Mouse (Mus musculus) lung, embryonic 16.5 days (tissue): ENCODE data around the gene Bcl2l12. TPM values are rescaled to one million over a fixed set of nuclear protein-coding genes. Genes with fewer than 3 reads are reported as not detected.

Experiments
- ATAC-seq: fragments of 200-750 bp; cut with Nextera tagmentation; 2 replicates; pipeline ENCODE4 v1.8.0; 2017; ENCODE audit warnings: low read depth, mild to moderate bottlenecking, moderate library complexity
- H3K27ac ChIP-seq: fragments of 300-500 bp; sonication (generic); 2 replicates; pipeline ENCODE4 v1.5.1; 2014; ENCODE audit warnings: mild to moderate bottlenecking, control low read depth, low read length
- H3K27me3 ChIP-seq: fragments of 300-500 bp; sonication (generic); 2 replicates; pipeline ENCODE4 v1.6.1; 2014; ENCODE audit warnings: low read depth, low read length, mixed read lengths; ENCODE audit not compliant: control insufficient read depth, insufficient read depth
- H3K36me3 ChIP-seq: fragments of 300-500 bp; sonication (generic); 2 replicates; pipeline ENCODE4 v1.6.1; 2014; ENCODE audit warnings: low read length; ENCODE audit not compliant: control insufficient read depth, insufficient read depth
- H3K4me1 ChIP-seq: fragments of 300-500 bp; sonication (generic); replicated peaks from 2 replicates; pipeline ENCODE4 v1.6.1; 2014; ENCODE audit warnings: low read length, mixed read lengths; ENCODE audit not compliant: control insufficient read depth, insufficient read depth
- H3K4me2 ChIP-seq: fragments of 300-500 bp; sonication (generic); 2 replicates; pipeline ENCODE4 v1.6.1; 2014; ENCODE audit warnings: low read depth, low read length, control low read depth
- H3K4me3 ChIP-seq: fragments of 300-500 bp; sonication (generic); 2 replicates; pipeline ENCODE4 v1.5.1; 2014; ENCODE audit warnings: mild to moderate bottlenecking, low read length, control low read depth
- H3K9ac ChIP-seq: fragments of 300-500 bp; sonication (generic); 2 replicates; pipeline ENCODE4 v1.6.1; 2014; ENCODE audit warnings: low read length, control low read depth
- H3K9me3 ChIP-seq: fragments of 300-500 bp; sonication (generic); 2 replicates; pipeline ENCODE4 v1.6.1; 2016; ENCODE audit warnings: low read length; ENCODE audit not compliant: control insufficient read depth
- WGBS: fragments of 180-500 bp; shearing (Covaris S2); extraction: QIAGEN DNeasy Blood & Tissue Kit; methylation state at CpG from one replicate; pipeline ENCODE4 v1.1.7; 2014; 5-methylcytosine and 5-hydroxymethylcytosine counted together
- polyA plus RNA-seq: library from polyadenylated mRNA; unstranded; fragments of >200 nt; fragmentation: Nextera tagmentation; extraction: Ambion mirVana; gene quantifications from 2 replicates; pipeline ENCODE4 v1.2.1, GENCODE M21; 2015

Gene Bcl2l12
- polyA plus RNA-seq, 1 experiment from 2014 or later: 62.0 TPM

DNA sequence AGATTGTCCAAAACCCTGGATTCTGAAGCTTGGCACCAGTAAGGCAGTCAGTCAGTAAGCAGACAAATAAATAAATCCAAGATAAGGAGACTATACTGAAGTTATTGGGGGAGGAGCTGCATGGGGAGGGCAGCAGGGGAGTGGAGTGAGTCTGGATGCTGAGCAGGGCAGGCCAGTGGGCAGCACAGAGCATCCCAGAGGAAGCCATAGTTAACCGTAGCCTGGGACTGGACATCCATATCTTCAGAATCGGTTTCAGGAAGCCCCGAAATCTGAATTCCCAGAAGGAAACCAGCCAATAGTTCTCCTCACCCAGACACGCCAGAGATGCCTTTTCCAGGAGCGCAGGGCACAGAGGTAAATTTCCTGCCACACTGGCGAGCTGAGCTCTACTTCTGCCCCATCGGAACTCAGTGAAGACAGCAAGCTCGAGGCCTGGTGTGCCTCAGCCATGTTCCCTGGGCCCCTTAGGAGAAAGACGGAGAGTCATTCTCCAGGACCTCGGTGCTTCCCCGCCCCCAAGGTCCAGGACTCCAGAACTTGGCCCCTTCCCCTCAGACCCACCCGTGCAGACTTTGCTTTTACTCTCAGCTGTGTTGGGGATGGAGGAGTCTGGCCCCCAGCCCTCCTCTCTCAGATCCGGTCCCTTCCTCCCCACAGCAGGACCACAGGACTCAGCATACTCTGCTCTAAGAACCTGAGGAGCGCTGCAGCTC, 24.9 kb downstream of the Bcl2l12 start:
- H3K27ac ChIP-seq: no peak overlapping the region
- H3K9me3 ChIP-seq: no peaks in the 10 kb centered on the region
- H3K27me3 ChIP-seq: no peaks in the 10 kb centered on the region
- H3K4me1 ChIP-seq: peaks cover 17% of the 10 kb centered on the region
- H3K4me2 ChIP-seq: peak overlapping the region; percentile 65
- peaks cover 22% of the 10 kb centered on the region for H3K36me3 ChIP-seq
- H3K4me3 ChIP-seq: peak overlapping the region; percentile 52
- WGBS: 36% methylated on average over 14 of the region's 14 CpGs
- no peak for ATAC-seq
- peak overlapping the region; percentile 32; the same call in 1 of the 2 replicates for H3K9ac ChIP-seq

DNA sequence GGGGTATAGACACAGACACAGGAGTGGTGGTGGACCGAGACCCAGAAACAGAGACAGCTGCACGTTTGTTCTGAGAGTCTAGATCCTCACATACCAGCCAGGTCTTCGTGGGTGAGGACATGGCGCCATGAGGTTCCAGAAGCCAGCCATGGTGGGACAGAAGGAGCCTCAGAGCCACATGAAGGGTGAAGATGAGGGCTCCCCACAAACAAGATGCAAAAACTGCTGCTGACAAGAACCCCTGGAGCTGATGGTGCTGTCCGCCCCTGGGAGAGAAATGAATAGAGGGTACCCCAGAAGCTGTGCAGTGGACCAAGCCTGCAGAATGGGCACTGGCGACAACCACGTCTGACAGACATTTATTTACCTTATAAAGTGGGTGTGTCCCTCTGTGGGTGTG, 27.4 kb downstream of the Bcl2l12 start:
- peak overlapping the region; percentile 73 for H3K4me3 ChIP-seq
- peaks cover 2% of the 10 kb centered on the region; the same call in 1 of the 2 replicates for H3K36me3 ChIP-seq
- no peaks in the 10 kb centered on the region for H3K9me3 ChIP-seq
- WGBS: 54% methylated on average over 7 of the region's 7 CpGs
- peak overlapping the region; percentile 92 for H3K4me2 ChIP-seq
- H3K9ac ChIP-seq: peak overlapping the region; percentile 77
- peaks cover 17% of the 10 kb centered on the region for H3K4me1 ChIP-seq
- no peak overlapping the region for H3K27ac ChIP-seq
- no peaks in the 10 kb centered on the region for H3K27me3 ChIP-seq
- no peak for ATAC-seq

DNA sequence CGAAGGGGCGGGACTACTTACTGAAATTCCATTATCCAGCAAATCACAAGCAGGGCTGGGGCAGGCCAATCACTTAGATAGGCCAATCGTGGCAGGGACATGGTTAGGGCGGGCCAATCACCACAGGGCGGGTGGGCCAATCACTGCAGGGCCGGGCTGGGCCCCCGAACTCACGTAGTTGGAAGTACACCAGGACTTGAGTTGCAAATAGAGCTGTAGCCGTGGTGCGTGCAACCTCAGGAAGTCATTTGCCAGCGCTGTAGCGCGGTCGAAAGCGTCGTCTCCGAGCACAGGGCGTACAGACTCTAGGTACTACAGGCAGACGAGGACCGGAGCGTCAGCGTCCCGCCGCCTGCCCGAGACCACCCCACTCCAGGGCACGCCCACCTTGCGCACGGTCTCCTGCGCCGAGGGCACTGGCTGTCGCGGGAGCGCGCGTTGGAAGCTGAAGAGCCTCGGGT, 28.3 kb downstream of the Bcl2l12 start:
- WGBS: under 1% methylated on average over 36 of the region's 36 CpGs
- no peaks in the 10 kb centered on the region for H3K27me3 ChIP-seq
- peak overlapping the region; percentile 93 for H3K27ac ChIP-seq
- peak overlapping the region; percentile 77 for H3K9ac ChIP-seq
- H3K4me3 ChIP-seq: peak overlapping the region; percentile 73
- peak; percentile 98 for ATAC-seq
- H3K36me3 ChIP-seq: no peaks in the 10 kb centered on the region; the same call in 1 of the 2 replicates
- peak overlapping the region; percentile 92 for H3K4me2 ChIP-seq
- no peaks in the 10 kb centered on the region for H3K9me3 ChIP-seq
- H3K4me1 ChIP-seq: peaks cover 17% of the 10 kb centered on the region

DNA sequence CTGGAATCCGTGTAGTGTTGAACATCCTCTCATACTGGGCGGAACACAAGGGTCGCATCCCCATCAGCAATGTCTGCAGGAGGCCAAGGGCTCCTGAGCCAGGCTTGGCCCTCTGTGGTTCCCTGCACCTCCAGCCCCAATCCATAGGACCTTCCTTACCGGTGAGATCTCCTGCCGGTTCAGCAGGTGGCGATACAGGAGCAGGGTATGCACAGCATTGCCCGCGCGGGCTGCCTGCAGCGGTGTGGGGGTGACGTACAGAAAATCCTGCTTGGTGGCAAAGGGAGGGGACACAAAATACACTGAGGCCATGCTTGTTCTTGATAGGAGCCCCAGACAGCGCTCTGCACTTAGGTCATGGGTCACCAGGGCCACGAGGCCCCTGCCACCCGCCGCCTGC, 31.9 kb downstream of the Bcl2l12 start:
- Histone ChIP-seq H3K4me1 (peaks cover 13% of the 10 kb centered on the region), H3K4me3 (no peak overlapping the region), H3K9me3 (no peaks in the 10 kb centered on the region), H3K9ac (no peak overlapping the region), H3K27me3 (no peaks in the 10 kb centered on the region), H3K36me3 (no peaks in the 10 kb centered on the region; the same call in 1 of the 2 replicates), H3K4me2 (no peak overlapping the region), H3K27ac (no peak overlapping the region)
- ATAC-seq: no peak
- 48% methylated on average over 15 of the region's 15 CpGs for WGBS

DNA sequence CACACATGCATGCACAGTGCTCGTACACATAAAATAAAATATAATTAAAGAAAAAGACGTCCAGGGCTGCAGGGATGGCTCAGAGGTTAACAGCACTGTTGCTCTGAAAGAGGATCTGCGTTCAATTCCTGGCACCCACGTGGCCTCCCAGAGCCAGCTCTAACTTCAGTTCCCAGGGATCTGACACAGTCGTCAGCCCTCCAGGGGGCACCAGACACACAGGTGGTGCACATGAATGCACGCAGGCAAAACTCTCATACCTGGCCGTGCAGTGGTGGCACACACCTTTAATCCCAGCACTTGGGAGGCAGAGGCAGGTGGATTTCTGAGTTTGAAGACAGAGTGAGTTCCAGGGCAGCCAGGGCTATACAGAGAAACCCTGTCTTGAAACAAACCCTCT, 32.5 kb downstream of the Bcl2l12 start:
- Histone ChIP-seq H3K27me3 (no peaks in the 10 kb centered on the region), H3K4me3 (no peak overlapping the region), H3K9ac (no peak overlapping the region), H3K4me2 (no peak overlapping the region), H3K4me1 (peaks cover 7% of the 10 kb centered on the region), H3K27ac (no peak overlapping the region), H3K9me3 (no peaks in the 10 kb centered on the region), H3K36me3 (no peaks in the 10 kb centered on the region; the same call in 1 of the 2 replicates)
- WGBS: 66% methylated on average over 7 of the region's 7 CpGs
- no peak for ATAC-seq

DNA sequence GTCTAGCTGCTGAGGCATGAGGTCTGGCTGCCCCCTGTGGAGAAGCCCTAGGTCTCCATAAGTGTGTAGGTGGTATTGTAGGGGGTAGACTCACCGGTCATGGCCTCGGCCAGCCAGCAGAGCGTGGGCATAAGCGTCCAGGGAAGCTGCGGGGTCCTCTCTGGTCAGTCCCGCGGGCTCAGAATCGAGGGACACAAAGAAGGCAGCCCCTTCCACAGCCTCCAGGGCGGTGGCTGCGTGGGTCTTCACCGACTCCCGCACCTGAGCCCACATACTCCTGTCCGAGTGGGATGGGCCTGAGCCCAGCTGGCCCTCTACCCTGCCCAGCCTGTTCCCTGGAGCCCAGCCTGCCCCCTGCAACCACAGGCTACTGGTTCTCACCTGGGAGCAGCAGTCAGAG, 33.5 kb downstream of the Bcl2l12 start:
- 96% methylated on average over 13 of the region's 13 CpGs for WGBS
- no peak for ATAC-seq
- H3K27ac ChIP-seq: no peak overlapping the region
- no peaks in the 10 kb centered on the region for H3K9me3 ChIP-seq
- no peak overlapping the region for H3K4me2 ChIP-seq
- no peak overlapping the region for H3K4me3 ChIP-seq
- no peaks in the 10 kb centered on the region for H3K27me3 ChIP-seq
- H3K36me3 ChIP-seq: no peaks in the 10 kb centered on the region; the same call in 1 of the 2 replicates
- H3K9ac ChIP-seq: no peak overlapping the region
- 0 out of 2 replicates have a peak, but pooled peaks cover 5% of the 10 kb centered on the region for H3K4me1 ChIP-seq

DNA sequence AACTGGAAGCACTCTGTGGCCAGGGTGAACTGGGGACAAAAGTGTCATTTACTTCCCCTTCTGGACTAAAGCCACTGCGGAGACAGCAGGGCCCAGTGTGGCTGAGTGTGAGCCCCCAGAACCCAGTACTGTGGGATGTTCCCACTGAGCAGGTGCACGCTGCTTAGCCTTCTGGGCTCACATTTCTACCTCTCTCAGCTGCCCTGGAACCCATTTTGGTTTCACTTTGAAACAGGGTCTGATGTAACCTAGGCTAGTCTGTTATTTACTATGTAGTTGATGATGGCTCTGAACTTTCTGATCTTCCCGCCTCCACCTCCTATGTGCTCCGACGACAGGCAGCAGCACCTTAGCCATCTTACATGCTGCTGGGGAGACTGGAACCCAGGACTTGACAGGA, 35.7 kb downstream of the Bcl2l12 start:
- Histone ChIP-seq H3K27me3 (no peaks in the 10 kb centered on the region), H3K4me2 (no peak overlapping the region), H3K4me3 (no peak overlapping the region), H3K4me1 (no peaks in the 10 kb centered on the region), H3K9ac (no peak overlapping the region), H3K36me3 (no peaks in the 10 kb centered on the region; the same call in 1 of the 2 replicates), H3K27ac (no peak overlapping the region), H3K9me3 (no peaks in the 10 kb centered on the region)
- ATAC-seq: no peak
- WGBS: 88% methylated on average over 5 of the region's 5 CpGs

DNA sequence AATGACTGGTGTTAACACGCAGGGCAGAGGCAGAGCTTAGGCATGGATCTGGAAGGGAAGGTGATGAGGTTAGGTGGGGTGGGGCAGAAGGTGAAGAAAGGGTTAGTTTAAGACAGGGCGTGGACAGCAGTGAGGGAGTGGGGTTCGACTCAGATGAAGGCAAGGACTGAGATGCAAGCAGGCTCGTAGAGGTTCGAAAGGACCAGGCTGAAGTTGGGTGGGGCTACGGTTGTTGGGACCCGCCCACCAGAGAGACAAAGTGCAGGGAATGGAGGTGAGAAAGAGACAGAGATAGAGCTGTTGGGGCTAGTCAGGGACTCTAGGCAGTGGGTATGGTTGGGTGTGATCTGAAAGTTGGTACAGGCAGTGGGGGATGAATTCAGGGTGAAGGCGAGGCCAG, 36.2 kb downstream of the Bcl2l12 start:
- no peak overlapping the region for H3K4me3 ChIP-seq
- no peaks in the 10 kb centered on the region for H3K27me3 ChIP-seq
- 62% methylated on average over 8 of the region's 8 CpGs for WGBS
- no peak overlapping the region for H3K9ac ChIP-seq
- H3K27ac ChIP-seq: no peak overlapping the region
- H3K36me3 ChIP-seq: no peaks in the 10 kb centered on the region; the same call in 1 of the 2 replicates
- no peaks in the 10 kb centered on the region for H3K4me1 ChIP-seq
- no peak for ATAC-seq
- H3K9me3 ChIP-seq: no peaks in the 10 kb centered on the region
- H3K4me2 ChIP-seq: no peak overlapping the region

DNA sequence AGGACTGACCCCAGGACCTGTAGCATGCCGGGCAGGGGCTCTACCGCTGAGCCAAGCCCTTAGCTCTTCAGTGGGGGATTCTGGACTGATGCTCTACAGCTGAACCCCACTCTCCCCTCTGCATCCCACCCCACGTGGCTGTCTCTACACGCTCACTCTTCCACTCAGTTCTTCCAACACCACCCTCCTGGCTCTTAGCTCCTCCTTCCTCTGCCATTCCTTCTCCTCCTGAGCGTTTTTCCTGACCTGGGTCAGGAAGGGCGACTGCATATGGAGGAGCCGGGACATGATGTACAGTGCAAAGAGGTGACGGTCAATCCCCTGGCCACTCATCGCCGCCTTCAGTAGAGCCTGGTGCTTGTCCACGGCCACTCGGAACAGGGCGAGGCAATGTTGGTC, 38.0 kb downstream of the Bcl2l12 start:
- Histone ChIP-seq H3K9me3 (no peaks in the 10 kb centered on the region), H3K9ac (no peak overlapping the region), H3K4me3 (no peak overlapping the region), H3K36me3 (no peaks in the 10 kb centered on the region; the same call in 1 of the 2 replicates), H3K27ac (no peak overlapping the region), H3K27me3 (no peaks in the 10 kb centered on the region), H3K4me2 (no peak overlapping the region), H3K4me1 (no peaks in the 10 kb centered on the region)
- WGBS: 83% methylated on average over 13 of the region's 13 CpGs
- ATAC-seq: no peak
